Mouse (Mus musculus) hindbrain, embryonic 15.5 days (tissue): ENCODE results near the gene Hist1h2aa. TPM values are rescaled to one million over a fixed set of nuclear protein-coding genes. Genes with fewer than 3 reads are reported as not detected.

Experiments used
- ATAC-seq: fragments of 200-750 bp; cut with Nextera tagmentation; 2 replicates; pipeline ENCODE4 v1.8.0; 2017; ENCODE audit warnings: low read depth, moderate number of reproducible peaks, moderate TSS enrichment; ENCODE audit not compliant: low FRiP score
- H3K27ac ChIP-seq: fragments of 300-500 bp; sonication (generic); replicated peaks from 2 replicates; pipeline ENCODE4 v1.5.1; 2015; ENCODE audit warnings: mild to moderate bottlenecking, inconsistent platforms
- H3K27me3 ChIP-seq: fragments of 300-500 bp; sonication (generic); 2 replicates; pipeline ENCODE4 v1.6.1; 2015; ENCODE audit warnings: control low read depth, inconsistent platforms
- H3K36me3 ChIP-seq: fragments of 300-500 bp; sonication (generic); 2 replicates; pipeline ENCODE4 v1.6.1; 2015; ENCODE audit warnings: control low read depth, inconsistent platforms
- H3K4me1 ChIP-seq: fragments of 300-500 bp; sonication (generic); replicated peaks from 2 replicates; pipeline ENCODE4 v1.6.1; 2015; ENCODE audit warnings: control low read depth, inconsistent platforms
- H3K4me2 ChIP-seq: fragments of 300-500 bp; sonication (generic); 2 replicates; pipeline ENCODE4 v1.6.1; 2015; ENCODE audit warnings: moderate library complexity, mild to moderate bottlenecking, inconsistent platforms
- H3K4me3 ChIP-seq: fragments of 300-500 bp; sonication (generic); 2 replicates; pipeline ENCODE4 v1.5.1; 2015; ENCODE audit warnings: mild to moderate bottlenecking, inconsistent platforms
- H3K9ac ChIP-seq: fragments of 300-500 bp; sonication (generic); 2 replicates; pipeline ENCODE4 v1.6.1; 2015; ENCODE audit warnings: inconsistent platforms
- H3K9me3 ChIP-seq: fragments of 300-500 bp; sonication (generic); 2 replicates; pipeline ENCODE4 v1.6.1; 2016; ENCODE audit warnings: control low read depth, inconsistent platforms
- WGBS: fragments of 180-500 bp; shearing (Covaris S2); methylation state at CpG from one replicate; pipeline ENCODE4 v1.1.7; 2015; 5-methylcytosine and 5-hydroxymethylcytosine counted together
- polyA plus RNA-seq: library from polyadenylated mRNA; unstranded; fragments of >200 nt; fragmentation: Nextera tagmentation; extraction: Ambion mirVana; gene quantifications from 2 replicates; pipeline ENCODE4 v1.2.1, GENCODE M21; 2015

Gene Hist1h2aa
- polyA plus RNA-seq = not detected in 2 replicates

GRCm38 (mm10) chr13:23934211-23934520 is at the start of gene Hist1h2aa:
Gene Hist1h2aa, plus strand, starts transcription at chr13:23934462.
- Histone ChIP-seq H3K9ac (no peak within 1 kb of the TSS), H3K4me3 (no peak within 1 kb of the TSS), H3K27me3 (no peaks in the 10 kb centered on the region), H3K27ac (no peak within 1 kb of the TSS), H3K4me1 (no peaks in the 10 kb centered on the region), H3K9me3 (no peaks in the 10 kb centered on the region), H3K36me3 (no peaks in the 10 kb centered on the region), H3K4me2 (no peak within 1 kb of the TSS)
- 91% methylated on average over 10 of the region's 10 CpGs for WGBS
- ATAC-seq = no peak

- ATAC-seq = no peak
- H3K9me3 ChIP-seq = no peaks in the 10 kb centered on the region
- H3K36me3 ChIP-seq = no peaks in the 10 kb centered on the region
- 45% methylated on average over 2 of the region's 2 CpGs for WGBS
- no peak overlapping the region for H3K4me2 ChIP-seq
- H3K27ac ChIP-seq = no peak overlapping the region
- H3K4me3 ChIP-seq = no peak overlapping the region
- no peaks in the 10 kb centered on the region for H3K27me3 ChIP-seq
- H3K9ac ChIP-seq = no peak overlapping the region
- no peaks in the 10 kb centered on the region for H3K4me1 ChIP-seq
These were observed 48.7 kb upstream of the Hist1h2aa start for GRCm38 (mm10) chr13:23885540-23885939.

GRCm38 (mm10) chr13:23887026-23887725 is 47.1 kb upstream of the Hist1h2aa start:
- Histone ChIP-seq H3K9me3 (no peaks in the 10 kb centered on the region), H3K4me3 (no peak overlapping the region), H3K27me3 (no peaks in the 10 kb centered on the region), H3K4me1 (no peaks in the 10 kb centered on the region), H3K27ac (no peak overlapping the region), H3K9ac (no peak overlapping the region), H3K36me3 (no peaks in the 10 kb centered on the region), H3K4me2 (no peak overlapping the region)
- no peak for ATAC-seq
- 85% methylated on average over 3 of the region's 3 CpGs for WGBS

- no peak overlapping the region for H3K4me3 ChIP-seq
- H3K27ac ChIP-seq = no peak overlapping the region
- H3K27me3 ChIP-seq = no peaks in the 10 kb centered on the region
- 74% methylated on average over 6 of the region's 6 CpGs for WGBS
- H3K36me3 ChIP-seq = no peaks in the 10 kb centered on the region
- H3K4me2 ChIP-seq = no peak overlapping the region
- ATAC-seq = no peak
- H3K9me3 ChIP-seq = no peaks in the 10 kb centered on the region
- no peaks in the 10 kb centered on the region for H3K4me1 ChIP-seq
- no peak overlapping the region for H3K9ac ChIP-seq
These were observed 45.2 kb upstream of the Hist1h2aa start for GRCm38 (mm10) chr13:23889011-23889605.

GRCm38 (mm10) chr13:23892592-23893268 is 41.5 kb upstream of the Hist1h2aa start:
- no peaks in the 10 kb centered on the region for H3K9me3 ChIP-seq
- no peaks in the 10 kb centered on the region for H3K4me1 ChIP-seq
- H3K27me3 ChIP-seq = no peaks in the 10 kb centered on the region
- H3K4me2 ChIP-seq = no peak overlapping the region
- no peak for ATAC-seq
- no peak overlapping the region for H3K4me3 ChIP-seq
- no peak overlapping the region for H3K9ac ChIP-seq
- H3K36me3 ChIP-seq = no peaks in the 10 kb centered on the region
- H3K27ac ChIP-seq = no peak overlapping the region
- 22% methylated on average over 9 of the region's 9 CpGs for WGBS

- H3K4me1 ChIP-seq = no peaks in the 10 kb centered on the region
- H3K9me3 ChIP-seq = no peaks in the 10 kb centered on the region
- no peaks in the 10 kb centered on the region for H3K27me3 ChIP-seq
- no peak overlapping the region for H3K9ac ChIP-seq
- no peaks in the 10 kb centered on the region for H3K36me3 ChIP-seq
- H3K4me3 ChIP-seq = no peak overlapping the region
- WGBS = 25% methylated on average over 4 of the region's 4 CpGs
- H3K4me2 ChIP-seq = no peak overlapping the region
- ATAC-seq = 0 out of 2 replicates have a peak, but pooled peaks have one; percentile 23
- no peak overlapping the region for H3K27ac ChIP-seq
These were observed 41.0 kb upstream of the Hist1h2aa start for GRCm38 (mm10) chr13:23893269-23893593.

- no peaks in the 10 kb centered on the region for H3K9me3 ChIP-seq
- H3K36me3 ChIP-seq = no peaks in the 10 kb centered on the region
- WGBS = 56% methylated on average over 6 of the region's 6 CpGs
These were observed 36.0 kb upstream of the Hist1h2aa start for GRCm38 (mm10) chr13:23898242-23898641.

GRCm38 (mm10) chr13:23906906-23907305 is 27.4 kb upstream of the Hist1h2aa start:
- WGBS = 94% methylated on average over 5 of the region's 5 CpGs
- Histone ChIP-seq H3K4me3 (no peak overlapping the region), H3K4me1 (no peaks in the 10 kb centered on the region), H3K27me3 (no peaks in the 10 kb centered on the region), H3K27ac (no peak overlapping the region), H3K36me3 (no peaks in the 10 kb centered on the region), H3K9me3 (no peaks in the 10 kb centered on the region), H3K9ac (no peak overlapping the region), H3K4me2 (no peak overlapping the region)
- ATAC-seq = no peak

More at GRCm38 (mm10) chr13:23898242-23898641, 36.0 kb upstream of the Hist1h2aa start:
- Histone ChIP-seq H3K4me2 (no peak overlapping the region), H3K27me3 (no peaks in the 10 kb centered on the region), H3K4me3 (no peak overlapping the region), H3K27ac (no peak overlapping the region), H3K4me1 (no peaks in the 10 kb centered on the region), H3K9ac (no peak overlapping the region)
- no peak for ATAC-seq

- 87% methylated on average over 5 of the region's 5 CpGs for WGBS
- H3K27ac ChIP-seq = no peak overlapping the region
- no peak overlapping the region for H3K4me2 ChIP-seq
- H3K9ac ChIP-seq = no peak overlapping the region
- no peaks in the 10 kb centered on the region for H3K36me3 ChIP-seq
- no peaks in the 10 kb centered on the region for H3K9me3 ChIP-seq
- H3K27me3 ChIP-seq = no peaks in the 10 kb centered on the region
- no peaks in the 10 kb centered on the region for H3K4me1 ChIP-seq
- no peak overlapping the region for H3K4me3 ChIP-seq
- ATAC-seq = no peak
These were observed 24.1 kb upstream of the Hist1h2aa start for GRCm38 (mm10) chr13:23910121-23910520.

GRCm38 (mm10) chr13:23911335-23911734 is 22.9 kb upstream of the Hist1h2aa start:
- H3K9me3 ChIP-seq = no peaks in the 10 kb centered on the region
- no peak overlapping the region for H3K4me2 ChIP-seq
- no peak for ATAC-seq
- no peak overlapping the region for H3K4me3 ChIP-seq
- no peak overlapping the region for H3K27ac ChIP-seq
- no peaks in the 10 kb centered on the region for H3K4me1 ChIP-seq
- no peak overlapping the region for H3K9ac ChIP-seq
- H3K27me3 ChIP-seq = no peaks in the 10 kb centered on the region
- WGBS = 85% methylated on average over 5 of the region's 5 CpGs
- H3K36me3 ChIP-seq = no peaks in the 10 kb centered on the region

GRCm38 (mm10) chr13:23913791-23914306 is 20.4 kb upstream of the Hist1h2aa start:
- Histone ChIP-seq H3K27me3 (no peaks in the 10 kb centered on the region), H3K4me3 (no peak overlapping the region), H3K4me1 (no peaks in the 10 kb centered on the region), H3K4me2 (no peak overlapping the region), H3K9me3 (no peaks in the 10 kb centered on the region), H3K9ac (no peak overlapping the region), H3K36me3 (no peaks in the 10 kb centered on the region), H3K27ac (no peak overlapping the region)
- WGBS = 55% methylated on average over 6 of the region's 6 CpGs
- no peak for ATAC-seq

GRCm38 (mm10) chr13:23914376-23915167 is 19.7 kb upstream of the Hist1h2aa start, which contains the start of gene Slc17a4:
Gene Slc17a4, minus strand, starts transcription at chr13:23915009.
- Histone ChIP-seq H3K9me3 (no peaks in the 10 kb centered on the region), H3K4me1 (no peaks in the 10 kb centered on the region), H3K4me2 (no peak within 1 kb of the TSS), H3K36me3 (no peaks in the 10 kb centered on the region), H3K27me3 (no peaks in the 10 kb centered on the region), H3K4me3 (no peak within 1 kb of the TSS), H3K9ac (no peak within 1 kb of the TSS), H3K27ac (no peak within 1 kb of the TSS)
- ATAC-seq = no peak
- WGBS = 77% methylated on average over 9 of the region's 9 CpGs
